Comparison of ENCODE assay signal across 31 mouse cellular contexts in the genomic region with DNA sequence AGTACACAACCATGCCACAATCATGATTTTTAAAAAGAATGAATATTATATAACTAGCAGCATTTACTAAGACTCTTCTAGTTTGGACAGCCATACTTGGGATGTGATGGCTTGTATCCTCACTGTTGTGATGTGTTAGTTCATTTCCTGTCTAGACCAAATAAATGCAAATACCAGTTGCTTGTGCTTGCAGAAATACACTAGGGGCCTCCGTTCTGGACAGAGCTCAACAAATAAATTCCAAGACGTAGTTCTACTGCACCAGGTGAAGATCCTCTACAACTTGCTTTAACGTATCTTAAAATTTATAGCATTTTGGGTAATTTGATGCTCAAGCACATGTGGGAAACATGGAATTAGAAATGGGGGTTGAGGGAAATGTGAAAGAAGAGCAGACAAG.
"Had no signal": no experiment of that assay in that cellular context is flagged by ENCODE, and none has a peak within 500 bp of the region (broad histone marks: within the 10 kb centered on the region; RNA-seq: fewer than 3 reads in every experiment).

No protein-coding gene starts in this region.

- H3K4me1 ChIP-seq: limb, embryonic 15.5 days; liver, embryonic 15.5 days; lung, embryonic 15.5 days; midbrain, embryonic 12.5 days; midbrain, embryonic 13.5 days had no signal

- H3K9me3 ChIP-seq: limb, embryonic 12.5 days; limb, embryonic 15.5 days; liver, embryonic 12.5 days; liver, embryonic 13.5 days; liver, embryonic 15.5 days; lung, embryonic 15.5 days; megakaryocyte, embryonic 14.5 days; midbrain, embryonic 10.5 days; midbrain, embryonic 12.5 days; midbrain, embryonic 13.5 days; midbrain, embryonic 15.5 days; neural tube, embryonic 12.5 days had no signal

- DNase-seq: left cerebral cortex, postnatal 4 days; liver; liver, embryonic 13.5 days; liver, postnatal 0 days; lung, adult 18-20 months; lung, adult 2 months; lung, embryonic 14.5 days; lung, postnatal 10 days; lung, postnatal 14 days; lung, postnatal 36 days; lung, postnatal 4 days; midbrain, embryonic 14.5 days had no signal

- H3K36me3 ChIP-seq: limb, embryonic 12.5 days; limb, embryonic 15.5 days; liver, embryonic 12.5 days; liver, embryonic 13.5 days; liver, embryonic 15.5 days; lung, embryonic 15.5 days; midbrain, embryonic 10.5 days; midbrain, embryonic 12.5 days; midbrain, embryonic 13.5 days; midbrain, embryonic 15.5 days; neural tube, embryonic 12.5 days had no signal

- H3K9ac ChIP-seq: limb, embryonic 12.5 days; limb, embryonic 15.5 days; liver, embryonic 12.5 days; liver, embryonic 13.5 days; liver, embryonic 14.5 days; liver, embryonic 15.5 days; liver, postnatal 0 days; lung, embryonic 14.5 days; lung, embryonic 15.5 days; midbrain, embryonic 12.5 days; midbrain, embryonic 13.5 days; midbrain, embryonic 15.5 days; neural tube, embryonic 12.5 days had no signal

- ATAC-seq: liver, embryonic 12.5 days; liver, postnatal 0 days; lung, postnatal 0 days; midbrain, embryonic 13.5 days; midbrain, embryonic 15.5 days; midbrain, embryonic 16.5 days had no signal

- H3K4me3 ChIP-seq: left cerebral cortex, adult 2 months; limb, embryonic 12.5 days; limb, embryonic 15.5 days; liver, embryonic 12.5 days; liver, embryonic 13.5 days; liver, embryonic 15.5 days; lung, embryonic 15.5 days; megakaryocyte, embryonic 14.5 days; midbrain, embryonic 10.5 days; midbrain, embryonic 12.5 days; midbrain, embryonic 13.5 days; midbrain, embryonic 15.5 days; myocyte; neural tube, embryonic 12.5 days had no signal

- H3K27ac ChIP-seq: left cerebral cortex, adult 2 months; limb, embryonic 15.5 days; liver, embryonic 12.5 days; liver, embryonic 13.5 days; liver, embryonic 14.5 days; liver, embryonic 15.5 days; lung, embryonic 15.5 days; macrophage; midbrain, embryonic 10.5 days; midbrain, embryonic 12.5 days; midbrain, embryonic 13.5 days; midbrain, embryonic 15.5 days; neural tube, embryonic 12.5 days had no signal

- H3K27me3 ChIP-seq: limb, embryonic 12.5 days; limb, embryonic 15.5 days; liver, embryonic 12.5 days; liver, embryonic 13.5 days; liver, embryonic 15.5 days; lung, embryonic 15.5 days; megakaryocyte, embryonic 14.5 days; midbrain, embryonic 12.5 days; midbrain, embryonic 13.5 days; midbrain, embryonic 15.5 days; neural tube, embryonic 12.5 days had no signal

- H3K4me2 ChIP-seq: limb, embryonic 12.5 days; limb, embryonic 15.5 days; liver, embryonic 11.5 days; liver, embryonic 12.5 days; liver, embryonic 13.5 days; liver, embryonic 15.5 days; lung, embryonic 14.5 days; lung, embryonic 15.5 days; midbrain, embryonic 11.5 days; midbrain, embryonic 12.5 days; midbrain, embryonic 13.5 days; midbrain, embryonic 15.5 days; neural tube, embryonic 12.5 days had no signal
